Mouse (Mus musculus): ENCODE measurements around the gene Gspt1. TPM values are rescaled to one million over a fixed set of nuclear protein-coding genes. Genes with fewer than 3 reads are reported as not detected.
"Not testable (repeated sequence)": the region's sequence is repeated elsewhere in the genome, so short reads cannot be mapped to it uniquely, and the experiment has no call there.

The Gspt1 gene
- total RNA-seq (2015; ENCODE audit: low replicate concordance) (112 and 165 TPM in 2 replicates), total RNA-seq (2017; ENCODE audit: low replicate concordance) (24.0 and 28.8 TPM in 2 replicates)

DNA sequence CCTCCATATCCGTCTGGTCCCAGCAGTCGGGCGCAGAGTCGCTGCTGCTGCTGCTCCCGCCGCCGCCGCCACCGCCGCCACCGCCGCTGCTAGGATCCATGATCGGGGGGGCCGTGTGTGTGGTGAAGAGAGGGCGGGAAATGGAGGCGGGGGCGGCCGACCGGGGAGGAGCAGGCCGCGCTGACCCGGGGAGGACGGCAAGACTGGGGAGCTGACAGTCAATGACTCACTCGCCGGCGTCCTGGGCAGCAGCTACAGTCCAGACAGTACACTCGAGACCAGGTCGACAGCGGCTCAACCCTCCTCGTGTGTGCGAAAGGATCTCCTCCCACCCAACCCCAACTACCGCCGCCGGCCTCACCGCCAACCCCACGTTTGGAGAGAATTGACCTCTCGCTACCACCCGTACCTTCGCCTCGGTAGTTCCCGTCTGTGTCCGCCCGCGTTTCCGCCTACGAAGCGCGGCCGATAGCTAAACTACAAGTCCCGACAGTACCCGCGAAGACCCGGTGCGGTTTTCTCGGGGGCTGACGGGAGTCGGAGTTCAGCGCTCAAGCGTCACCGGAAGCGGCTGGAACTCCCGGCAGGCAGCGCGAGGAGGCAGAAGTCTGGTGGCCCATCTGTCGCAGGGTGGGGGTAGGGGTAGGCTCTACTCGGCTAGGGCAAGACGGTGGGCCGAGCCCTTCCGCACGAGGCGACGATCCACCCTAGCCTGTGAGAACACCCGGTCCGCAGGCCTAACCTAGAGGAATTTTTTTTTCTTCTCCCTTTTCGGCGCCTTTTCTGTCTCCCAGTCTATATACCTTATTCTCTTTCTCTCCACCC lies at the start of gene Gspt1:
Gene Gspt1 (minus strand): TSS at position 428 of the 825 bp plus-strand sequence.
- ATAC-seq (replicated peaks; ENCODE audit: low FRiP score, poor library complexity, severe bottlenecking): peak; percentile 97

- ATAC-seq (replicated peaks; ENCODE audit: low FRiP score, poor library complexity, severe bottlenecking): no peak
Measured at GRCm38 (mm10) chr16:11303741-11304140, 49.6 kb upstream of the Gspt1 start.

DNA sequence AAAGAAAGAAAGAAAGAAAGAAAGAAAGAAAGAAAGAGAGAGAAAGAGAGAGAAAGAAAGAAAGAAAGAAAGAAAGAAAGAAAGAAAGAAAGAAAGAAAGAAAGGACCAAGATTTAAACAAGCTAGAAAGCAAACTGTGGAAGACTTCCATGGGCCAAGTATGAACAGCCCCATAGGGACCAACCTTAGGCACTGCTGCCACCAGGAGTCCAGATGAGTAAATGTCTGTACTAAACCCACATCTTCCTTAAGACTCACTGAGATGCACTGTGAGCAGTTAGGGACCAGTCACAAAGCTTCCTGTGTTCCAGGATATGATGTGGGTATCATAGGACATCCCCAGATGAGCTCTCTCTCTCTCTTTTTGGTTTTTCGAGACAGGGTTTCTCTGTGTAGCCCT lies 43.6 kb upstream of the Gspt1 start:
- 0 out of 2 replicates have a peak, but pooled peaks have one; percentile 46 for ATAC-seq (replicated peaks; ENCODE audit: low FRiP score, poor library complexity, severe bottlenecking)

GRCm38 (mm10) chr16:11295583-11295982 lies 41.5 kb upstream of the Gspt1 start:
- not testable (repeated sequence) for ATAC-seq (replicated peaks; ENCODE audit: low FRiP score, poor library complexity, severe bottlenecking)

- ATAC-seq (replicated peaks; ENCODE audit: low FRiP score, poor library complexity, severe bottlenecking): not testable (repeated sequence)
Measured at GRCm38 (mm10) chr16:11288873-11289272, 34.7 kb upstream of the Gspt1 start.

DNA sequence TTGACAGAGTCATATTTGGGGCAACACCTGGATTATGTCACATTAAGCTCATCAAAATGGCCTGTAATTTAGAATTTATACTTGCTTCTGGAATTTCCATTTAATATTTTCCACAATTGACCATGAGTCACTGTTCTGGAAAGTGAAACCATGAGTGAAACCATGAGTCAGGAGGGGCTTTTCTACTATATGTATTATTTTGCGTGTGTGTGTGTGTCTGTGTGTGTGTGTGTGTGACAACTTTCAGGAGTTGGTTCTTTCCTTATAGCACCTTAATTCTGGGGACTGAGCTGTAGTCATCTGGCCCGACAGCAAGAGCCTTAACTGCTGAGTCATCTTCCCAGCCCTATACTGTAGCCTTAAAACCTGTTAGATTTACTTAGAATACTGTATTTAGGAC lies 31.8 kb upstream of the Gspt1 start:
- no peak for ATAC-seq (replicated peaks; ENCODE audit: low FRiP score, poor library complexity, severe bottlenecking)

DNA sequence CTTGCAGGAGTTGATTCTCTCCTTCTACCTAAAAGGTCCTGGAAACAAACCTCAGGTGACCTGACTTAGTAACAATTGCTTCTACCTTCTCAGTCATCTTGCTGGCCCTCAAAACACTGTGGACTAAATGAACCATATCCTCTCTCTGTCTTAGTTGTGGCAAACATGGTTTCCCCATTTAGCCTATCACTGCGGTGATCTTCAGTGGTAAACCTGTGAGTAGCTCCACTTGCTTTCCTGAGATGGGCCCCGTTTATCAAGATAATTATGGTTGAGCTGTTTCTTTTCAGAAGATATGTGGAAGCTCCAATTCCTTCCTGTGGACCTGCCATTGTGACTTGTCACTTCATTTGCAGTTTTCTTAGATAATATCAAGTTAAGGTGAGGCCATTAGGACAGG lies 30.8 kb upstream of the Gspt1 start:
- no peak for ATAC-seq (replicated peaks; ENCODE audit: low FRiP score, poor library complexity, severe bottlenecking)

- ATAC-seq (replicated peaks; ENCODE audit: low FRiP score, poor library complexity, severe bottlenecking): no peak
Measured at GRCm38 (mm10) chr16:11282655-11283232, 28.6 kb upstream of the Gspt1 start.

GRCm38 (mm10) chr16:11278778-11279177 lies 24.7 kb upstream of the Gspt1 start:
- ATAC-seq (replicated peaks; ENCODE audit: low FRiP score, poor library complexity, severe bottlenecking): no peak

DNA sequence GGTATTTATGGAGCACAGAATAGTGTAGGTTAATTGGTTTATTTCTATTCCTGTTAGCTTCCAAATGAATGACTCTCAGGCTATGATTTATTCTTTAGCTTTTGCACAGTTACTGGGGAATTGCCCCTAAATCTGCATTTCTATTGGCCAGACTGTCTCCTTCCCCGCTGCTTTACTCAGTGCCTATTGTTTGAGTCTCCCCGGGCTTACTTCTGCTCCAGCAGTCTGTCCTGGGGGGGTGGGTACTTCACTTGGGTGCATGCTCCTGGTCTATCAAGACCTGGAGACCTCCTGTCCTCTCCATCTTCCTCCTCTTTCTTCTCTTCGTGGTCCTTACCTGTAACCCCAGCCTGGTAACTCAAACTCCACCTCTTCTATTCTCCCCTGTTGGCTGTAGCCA lies 22.8 kb upstream of the Gspt1 start:
- ATAC-seq (replicated peaks; ENCODE audit: low FRiP score, poor library complexity, severe bottlenecking): no peak

DNA sequence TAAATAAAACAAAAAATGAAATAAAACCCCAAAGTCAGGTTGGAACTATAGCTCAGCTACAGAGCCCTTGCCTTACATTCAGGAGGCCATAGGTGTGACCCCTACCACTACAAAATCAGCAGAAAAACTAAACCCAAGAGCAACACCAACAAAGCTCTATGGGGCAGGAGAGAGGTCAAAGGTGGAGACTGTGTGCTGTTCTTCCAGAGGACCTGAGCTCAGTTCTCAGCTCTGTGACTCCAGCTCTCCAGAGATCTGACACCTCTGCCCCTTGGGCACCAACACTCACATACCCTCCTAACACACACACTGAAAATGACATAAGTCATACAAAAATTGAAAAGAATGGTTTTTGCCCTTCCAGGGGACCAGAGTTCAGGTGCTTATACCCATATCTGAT lies 16.9 kb upstream of the Gspt1 start:
- no peak for ATAC-seq (replicated peaks; ENCODE audit: low FRiP score, poor library complexity, severe bottlenecking)

DNA sequence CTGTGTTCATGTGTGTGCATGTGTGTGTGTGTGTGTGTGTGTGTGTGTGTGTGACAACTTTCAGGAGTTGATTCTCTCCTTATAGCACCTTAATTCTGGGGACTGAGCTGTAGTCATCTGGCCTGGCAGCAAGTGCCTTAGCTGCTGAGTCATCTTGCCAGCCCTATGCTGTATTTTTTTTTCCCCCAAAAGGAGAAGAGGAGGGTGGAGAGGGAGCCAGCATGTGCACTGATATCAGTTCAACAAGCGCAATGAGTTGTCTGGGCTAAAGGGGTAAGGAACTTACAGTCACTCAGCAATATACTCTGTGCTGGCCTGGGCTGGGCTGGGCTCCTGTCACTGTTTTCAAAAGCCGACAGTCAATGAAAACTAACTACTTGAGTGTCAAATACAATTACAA lies 16.5 kb upstream of the Gspt1 start:
- peak; percentile 88 for ATAC-seq (replicated peaks; ENCODE audit: low FRiP score, poor library complexity, severe bottlenecking)

GRCm38 (mm10) chr16:11269808-11270207 lies 15.7 kb upstream of the Gspt1 start:
- ATAC-seq (replicated peaks; ENCODE audit: low FRiP score, poor library complexity, severe bottlenecking): no peak

- no peak for ATAC-seq (replicated peaks; ENCODE audit: low FRiP score, poor library complexity, severe bottlenecking)
Measured at GRCm38 (mm10) chr16:11266556-11266955, 12.4 kb upstream of the Gspt1 start.

DNA sequence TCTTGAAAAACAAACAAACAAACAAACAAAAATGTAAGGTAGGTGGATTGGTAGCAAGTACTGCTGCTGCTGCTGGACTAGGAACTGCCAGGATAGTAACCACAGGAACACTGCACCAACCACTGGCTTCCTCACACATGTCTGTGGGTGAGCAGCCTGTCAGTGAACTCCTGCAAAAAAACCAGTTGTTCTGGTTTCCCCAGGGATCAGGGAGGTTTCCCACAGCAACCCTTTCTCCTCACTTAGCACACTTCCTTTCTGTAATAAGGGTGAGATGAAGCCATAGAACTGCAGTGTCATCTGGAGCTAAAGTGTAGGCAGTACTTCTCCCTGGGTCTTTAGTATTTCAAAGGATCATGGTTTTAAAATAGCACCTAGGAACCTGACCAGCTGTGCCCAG lies 9.1 kb upstream of the Gspt1 start:
- ATAC-seq (replicated peaks; ENCODE audit: low FRiP score, poor library complexity, severe bottlenecking): no peak

DNA sequence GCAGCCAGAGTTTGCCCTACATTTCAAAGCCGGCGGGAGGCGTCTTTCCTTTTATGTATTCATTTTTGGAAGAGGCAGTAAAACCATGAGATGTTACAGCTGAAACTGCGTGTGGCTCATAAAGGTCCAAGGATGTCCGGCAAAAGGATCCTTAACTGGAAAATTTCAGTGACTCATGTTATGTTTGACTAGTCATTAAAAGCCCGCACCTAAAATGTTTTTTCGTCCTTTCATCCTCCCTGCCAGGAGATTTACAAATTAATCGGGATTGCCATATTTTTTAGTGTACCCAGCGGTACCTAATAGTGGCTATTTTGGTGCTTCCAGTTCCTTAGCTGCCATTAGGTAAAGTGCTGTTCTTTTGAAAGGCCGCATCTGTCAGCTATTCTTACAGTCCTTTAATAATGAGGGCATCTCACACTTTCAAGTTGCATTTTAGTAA lies 619 bp upstream of the Gspt1 start:
- no peak for ATAC-seq (replicated peaks; ENCODE audit: low FRiP score, poor library complexity, severe bottlenecking)

- peak; percentile 51 for ATAC-seq (replicated peaks; ENCODE audit: low FRiP score, poor library complexity, severe bottlenecking)
Measured at GRCm38 (mm10) chr16:11253065-11253831, 877 bp downstream of the Gspt1 start.

DNA sequence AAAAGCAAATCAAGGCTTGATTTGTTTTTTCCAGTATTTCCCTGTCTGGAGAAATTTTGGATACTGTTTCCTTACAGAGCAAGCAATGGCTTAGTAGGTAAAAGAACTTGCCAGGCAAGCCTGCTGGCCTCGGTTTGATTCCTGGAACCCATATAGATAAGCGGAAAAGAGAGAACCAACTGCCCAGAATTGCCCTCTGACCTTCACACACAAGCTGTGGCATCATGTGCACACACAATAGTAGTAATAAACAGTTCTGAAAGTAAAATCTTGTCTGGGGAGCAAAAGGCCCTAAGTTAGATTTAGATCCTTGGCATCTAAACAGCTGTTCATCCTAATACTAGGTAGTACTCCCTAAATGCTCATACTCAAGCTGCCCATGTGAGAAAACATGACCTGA lies 6.3 kb downstream of the Gspt1 start:
- ATAC-seq (replicated peaks; ENCODE audit: low FRiP score, poor library complexity, severe bottlenecking): no peak

GRCm38 (mm10) chr16:11245767-11246166 lies 8.4 kb downstream of the Gspt1 start:
- no peak for ATAC-seq (replicated peaks; ENCODE audit: low FRiP score, poor library complexity, severe bottlenecking)

GRCm38 (mm10) chr16:11242401-11242800 lies 11.7 kb downstream of the Gspt1 start:
- no peak for ATAC-seq (replicated peaks; ENCODE audit: low FRiP score, poor library complexity, severe bottlenecking)

DNA sequence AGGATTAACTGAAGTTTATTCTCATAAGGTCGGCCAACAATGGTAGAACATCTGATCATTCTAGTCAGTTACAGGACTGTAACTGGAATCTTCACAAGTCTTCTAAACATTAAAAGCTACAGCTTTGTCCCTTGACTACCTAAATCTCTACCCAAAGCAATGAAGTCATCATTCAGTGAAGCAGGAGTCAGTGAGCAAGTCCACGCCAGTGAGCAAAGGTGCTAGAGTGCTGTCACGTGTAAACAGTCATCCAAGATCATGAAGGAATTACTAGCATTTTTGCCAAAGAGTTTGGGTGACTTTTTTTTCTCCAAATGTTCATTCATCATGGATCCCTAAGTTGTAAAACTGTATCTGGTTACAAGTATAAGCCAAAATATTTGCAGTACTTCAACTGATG lies 36.3 kb downstream of the Gspt1 start:
- ATAC-seq (replicated peaks; ENCODE audit: low FRiP score, poor library complexity, severe bottlenecking): no peak

All from erythroblast, adult 5-6 weeks (primary cell).